Comparison of ENCODE assay signal across 16 mouse cellular contexts in genomic region chr17:4417686-4418085, GRCm38 (mm10).
DNase-seq lines count a peak whose midpoint lies in the region; ATAC-seq lines count a peak whose summit lies in the region.
"Had no signal": no experiment of that assay in that cellular context is flagged by ENCODE, and none has a peak within 500 bp of the region (broad histone marks: within the 10 kb centered on the region; RNA-seq: fewer than 3 reads in every experiment).

No protein-coding gene starts in this region.

- no peaks in the 10 kb centered on the region for H3K9me3 ChIP-seq in embryonic facial prominence, embryonic 14.5 days (ENCODE audit: control insufficient read depth, low read length)
- H3K9me3 ChIP-seq in embryonic facial prominence, embryonic 10.5 days = no peaks in the 10 kb centered on the region
- H3K9me3 ChIP-seq in kidney, embryonic 15.5 days (replicated peaks) = no peaks in the 10 kb centered on the region
- H3K9me3 ChIP-seq: embryonic facial prominence, embryonic 15.5 days; forebrain, embryonic 13.5 days; heart, embryonic 12.5 days; liver, embryonic 13.5 days had no signal

- H3K4me1 ChIP-seq in embryonic facial prominence, embryonic 14.5 days (ENCODE audit: control insufficient read depth, insufficient read depth, low read length) = no peaks in the 10 kb centered on the region
- no peaks in the 10 kb centered on the region for H3K4me1 ChIP-seq in embryonic facial prominence, embryonic 10.5 days
- no peaks in the 10 kb centered on the region for H3K4me1 ChIP-seq in kidney, embryonic 15.5 days
- H3K4me1 ChIP-seq: embryonic facial prominence, embryonic 15.5 days; forebrain, embryonic 13.5 days; heart, embryonic 12.5 days; liver, embryonic 13.5 days had no signal

- H3K4me2 ChIP-seq in embryonic facial prominence, embryonic 14.5 days (ENCODE audit: low read depth, low read length) = no peak overlapping the region
- no peak overlapping the region for H3K4me2 ChIP-seq in kidney, embryonic 15.5 days
- H3K4me2 ChIP-seq: embryonic facial prominence, embryonic 15.5 days; forebrain, embryonic 13.5 days; heart, embryonic 12.5 days; hindbrain, embryonic 14.5 days; liver, embryonic 13.5 days had no signal

- H3K27me3 ChIP-seq in embryonic facial prominence, embryonic 14.5 days (replicated peaks; ENCODE audit: control insufficient read depth, insufficient read depth, low read length) = no peaks in the 10 kb centered on the region
- H3K27me3 ChIP-seq in embryonic facial prominence, embryonic 10.5 days (replicated peaks; ENCODE audit: low read depth, poor library complexity, severe bottlenecking) = no peaks in the 10 kb centered on the region
- no peaks in the 10 kb centered on the region for H3K27me3 ChIP-seq in kidney, embryonic 15.5 days
- H3K27me3 ChIP-seq: embryonic facial prominence, embryonic 15.5 days; forebrain, embryonic 13.5 days; heart, embryonic 12.5 days; liver, embryonic 13.5 days had no signal

- no peak overlapping the region for H3K27ac ChIP-seq in embryonic facial prominence, embryonic 14.5 days (replicated peaks; ENCODE audit: low read depth, low read length)
- H3K27ac ChIP-seq in embryonic facial prominence, embryonic 10.5 days (replicated peaks) = no peak overlapping the region
- H3K27ac ChIP-seq in kidney, embryonic 15.5 days = no peak overlapping the region
- H3K27ac ChIP-seq: embryonic facial prominence, embryonic 15.5 days; forebrain, embryonic 13.5 days; hindbrain, embryonic 14.5 days; liver, embryonic 13.5 days had no signal

- no peaks in the 10 kb centered on the region for H3K36me3 ChIP-seq in embryonic facial prominence, embryonic 14.5 days (ENCODE audit: control insufficient read depth, insufficient read depth, low read length)
- no peaks in the 10 kb centered on the region for H3K36me3 ChIP-seq in embryonic facial prominence, embryonic 10.5 days (replicated peaks)
- H3K36me3 ChIP-seq in kidney, embryonic 15.5 days = no peaks in the 10 kb centered on the region
- H3K36me3 ChIP-seq: embryonic facial prominence, embryonic 15.5 days; heart, embryonic 12.5 days; liver, embryonic 13.5 days had no signal

- H3K4me3 ChIP-seq in embryonic facial prominence, embryonic 14.5 days (ENCODE audit: low read depth, low read length) = no peak overlapping the region
- H3K4me3 ChIP-seq in embryonic facial prominence, embryonic 10.5 days = no peak overlapping the region
- H3K4me3 ChIP-seq in kidney, embryonic 15.5 days (replicated peaks) = no peak overlapping the region
- H3K4me3 ChIP-seq: embryonic facial prominence, embryonic 15.5 days; forebrain, embryonic 13.5 days; heart, embryonic 12.5 days; liver, embryonic 13.5 days had no signal

- H3K9ac ChIP-seq in embryonic facial prominence, embryonic 14.5 days (ENCODE audit: low read depth, low read length) = no peak overlapping the region
- no peak overlapping the region for H3K9ac ChIP-seq in kidney, embryonic 15.5 days
- H3K9ac ChIP-seq: embryonic facial prominence, embryonic 15.5 days; forebrain, embryonic 13.5 days; heart, embryonic 12.5 days; hindbrain, embryonic 14.5 days; liver, embryonic 13.5 days had no signal

- WGBS in embryonic facial prominence, embryonic 14.5 days = 72% methylated on average over 5 of the region's 5 CpGs
- WGBS in embryonic facial prominence, embryonic 10.5 days = 90% methylated on average over 5 of the region's 5 CpGs
- 80% methylated on average over 5 of the region's 5 CpGs for WGBS in kidney, embryonic 15.5 days

- peak; percentile 48 for DNase-seq in embryonic facial prominence, embryonic 14.5 days (ENCODE audit: low spot score)
- no peak for DNase-seq in embryonic facial prominence, embryonic 10.5 days (ENCODE audit: low spot score)
- peak; percentile 5 for DNase-seq in kidney, postnatal 14 days
- DNase-seq in ovary, postnatal 36 days (ENCODE audit: low spot score) = peak; percentile 9
- DNase-seq in ovary, adult 18-20 months (ENCODE audit: low spot score) = no peak
- peak; percentile 8 for DNase-seq in telencephalon, adult 2 months (ENCODE audit: low read depth, low spot score)
- DNase-seq: B cell, adult 2 months; kidney, adult 18-20 months; liver, embryonic 13.5 days; right cerebral cortex, postnatal 14 days; thymus, postnatal 36 days had no signal

- no peak for ATAC-seq in embryonic facial prominence, embryonic 14.5 days (ENCODE audit: low read depth)
- ATAC-seq in kidney, embryonic 15.5 days (replicated peaks; ENCODE audit: low FRiP score) = no peak
- ATAC-seq: forebrain, embryonic 13.5 days had no signal

Comparison
In these comparisons a context has a peak if more than half of its experiments do, and no peak if none do; other contexts are left out.
1. DNase-seq: peak in embryonic facial prominence, embryonic 14.5 days (single experiment), kidney, postnatal 14 days (single experiment), ovary, postnatal 36 days (single experiment) and telencephalon, adult 2 months (single experiment); none in embryonic facial prominence, embryonic 10.5 days (single experiment) and ovary, adult 18-20 months (single experiment).